Comparison of ENCODE assay signal across 7 mouse cellular contexts in genomic region chr5:72203028-72203733, GRCm38 (mm10). TPM values are rescaled to one million over a fixed set of nuclear protein-coding genes. Genes with fewer than 3 reads are reported as not detected.
A peak's percentile ranks its signal among the peaks of the same experiment; 100 is the strongest.
DNase-seq lines count a peak whose midpoint lies in the region; ATAC-seq lines count a peak whose summit lies in the region.

No protein-coding gene starts in this region.

- 1% methylated on average over 32 of the region's 32 CpGs for WGBS in embryonic facial prominence, embryonic 11.5 days
- 1% methylated on average over 32 of the region's 32 CpGs for WGBS in limb, embryonic 10.5 days
- under 1% methylated on average over 32 of the region's 32 CpGs for WGBS in midbrain, embryonic 13.5 days

- H3K9me3 ChIP-seq in embryonic facial prominence, embryonic 11.5 days (replicated peaks; ENCODE audit: control insufficient read depth, low read length) = no peaks in the 10 kb centered on the region
- no peaks in the 10 kb centered on the region for H3K9me3 ChIP-seq in limb, embryonic 10.5 days (replicated peaks)
- no peaks in the 10 kb centered on the region for H3K9me3 ChIP-seq in midbrain, embryonic 13.5 days

- H3K9ac ChIP-seq in embryonic facial prominence, embryonic 11.5 days (replicated peaks; ENCODE audit: low read length) = peak overlapping the region; percentile 61
- peak overlapping the region; percentile 60 for H3K9ac ChIP-seq in midbrain, embryonic 13.5 days (replicated peaks)

- DNase-seq in adrenal gland, postnatal 14 days = peak; percentile 97
- peak; percentile 94 for DNase-seq in embryonic facial prominence, embryonic 11.5 days (ENCODE audit: low spot score)
- DNase-seq in kidney, adult 11 months = peak; percentile 93
- peak; percentile 92 for DNase-seq in limb, embryonic 10.5 days (ENCODE audit: low spot score)
- DNase-seq in spleen, adult 12 weeks (ENCODE audit: low spot score) = peak; percentile 89

- no peak overlapping the region for H3K27ac ChIP-seq in embryonic facial prominence, embryonic 11.5 days (replicated peaks; ENCODE audit: low read depth, low read length)
- peak overlapping the region; percentile 82 for H3K27ac ChIP-seq in limb, embryonic 10.5 days
- no peak overlapping the region for H3K27ac ChIP-seq in midbrain, embryonic 13.5 days

- no peaks in the 10 kb centered on the region for H3K27me3 ChIP-seq in embryonic facial prominence, embryonic 11.5 days (ENCODE audit: control insufficient read depth, insufficient read depth, low read length)
- H3K27me3 ChIP-seq in limb, embryonic 10.5 days (ENCODE audit: low read depth, poor library complexity, severe bottlenecking) = no peaks in the 10 kb centered on the region
- peaks cover 7% of the 10 kb centered on the region; the same call in 1 of the 2 replicates for H3K27me3 ChIP-seq in midbrain, embryonic 13.5 days

- ATAC-seq in embryonic facial prominence, embryonic 11.5 days (replicated peaks; ENCODE audit: insufficient number of reproducible peaks, low FRiP score, low TSS enrichment, low read depth) = peak; percentile 98
- peak; percentile 97 for ATAC-seq in granulocyte monocyte progenitor cell, adult 5-6 weeks (replicated peaks; ENCODE audit: poor library complexity, severe bottlenecking)
- ATAC-seq in midbrain, embryonic 13.5 days = peak; percentile 99

- peak overlapping the region; percentile 44 for H3K4me3 ChIP-seq in embryonic facial prominence, embryonic 11.5 days (ENCODE audit: low read depth, low read length)
- peak overlapping the region; percentile 67 for H3K4me3 ChIP-seq in limb, embryonic 10.5 days
- peak overlapping the region; percentile 59 for H3K4me3 ChIP-seq in midbrain, embryonic 13.5 days (replicated peaks)

- no peaks in the 10 kb centered on the region for H3K4me1 ChIP-seq in embryonic facial prominence, embryonic 11.5 days (ENCODE audit: control insufficient read depth, insufficient read depth, low read length)
- peaks cover 23% of the 10 kb centered on the region for H3K4me1 ChIP-seq in limb, embryonic 10.5 days
- H3K4me1 ChIP-seq in midbrain, embryonic 13.5 days (replicated peaks) = peaks cover 18% of the 10 kb centered on the region

- H3K36me3 ChIP-seq in embryonic facial prominence, embryonic 11.5 days (replicated peaks; ENCODE audit: control insufficient read depth, insufficient read depth, low read depth, low read length) = no peaks in the 10 kb centered on the region
- no peaks in the 10 kb centered on the region for H3K36me3 ChIP-seq in limb, embryonic 10.5 days
- no peaks in the 10 kb centered on the region for H3K36me3 ChIP-seq in midbrain, embryonic 13.5 days

- H3K4me2 ChIP-seq in embryonic facial prominence, embryonic 11.5 days (ENCODE audit: low read depth, low read length) = peak overlapping the region; percentile 71
- H3K4me2 ChIP-seq in midbrain, embryonic 13.5 days (replicated peaks) = peak overlapping the region; percentile 67

RNA-seq across cellular contexts. Expression of gene Commd8, which starts 35.2 kb away (rescaled TPM):
- total RNA-seq in adrenal gland, postnatal 14 days (2021) = 59.9 and 73.3 TPM in 2 replicates
- 205 and 218 TPM in 2 replicates for polyA plus RNA-seq in embryonic facial prominence, embryonic 11.5 days (2014; fragmentation: Nextera tagmentation; extraction: Ambion mirVana)
- total RNA-seq in granulocyte monocyte progenitor cell, adult 5-6 weeks (2014; fragmentation: Nextera tagmentation) = 82.1 and 102 TPM in 2 replicates
- total RNA-seq in granulocyte monocyte progenitor cell, adult 5-6 weeks (2017) = 69.2 and 82.3 TPM in 2 replicates
- polyA plus RNA-seq in limb, embryonic 10.5 days (2016; fragmentation: Nextera tagmentation; extraction: Ambion mirVana) = 152 TPM in 2 replicates
- 147 and 160 TPM in 2 replicates for polyA plus RNA-seq in midbrain, embryonic 13.5 days (2015; fragmentation: Nextera tagmentation; extraction: Ambion mirVana)
